Mouse (Mus musculus) CH12.LX (cell line): ENCODE results near the gene Itgad. TPM values are rescaled to one million over a fixed set of nuclear protein-coding genes. Genes with fewer than 3 reads are reported as not detected.

Source experiments
- DNase-seq: peaks from one replicate; pipeline ENCODE4 v3.0.0-alpha.2; 2013; ENCODE audit errors: extremely low read depth
- H3K27ac ChIP-seq: 2 replicates; pipeline ENCODE4 v1.5.1; 2012; ENCODE audit warnings: low read depth, mild to moderate bottlenecking, control low read depth, moderate library complexity; ENCODE audit not compliant: insufficient read depth
- H3K27me3 ChIP-seq: replicated peaks from 2 replicates; pipeline ENCODE3; 2012; ENCODE audit warnings: inconsistent platforms
- H3K36me3 ChIP-seq, 2 experiments: replicated peaks in 1 of 2; 2 replicates each; pipeline versions ENCODE3 to v1.6.1; 2012; ENCODE audit warnings: inconsistent platforms in 1 of 2, low read length in 1 of 2, mild to moderate bottlenecking in 1 of 2, mixed read lengths in 1 of 2, moderate library complexity in 1 of 2; ENCODE audit not compliant: control insufficient read depth in 1 of 2, insufficient read depth in 1 of 2
- H3K4me1 ChIP-seq, 2 experiments: 2 replicates each; pipeline ENCODE4 v1.6.1; 2012; ENCODE audit warnings: inconsistent platforms in 1 of 2, moderate library complexity in 1 of 2; ENCODE audit not compliant: insufficient read depth in 2 of 2, control insufficient read depth in 1 of 2
- H3K4me2 ChIP-seq: 2 replicates; pipeline ENCODE4 v1.6.1; 2012; ENCODE audit warnings: low read depth, mild to moderate bottlenecking, control low read depth; ENCODE audit not compliant: poor library complexity, insufficient read depth, severe bottlenecking
- H3K4me3 ChIP-seq, 3 experiments: fragments of 150-350 bp in 1 of 3; sonication (generic) in 1 of 3; replicated peaks in 1 of 3; 2 replicates each; pipeline versions ENCODE3 to v1.5.1; 2011 to 2012; ENCODE audit warnings: low read depth in 2 of 3, low read length in 2 of 3, mild to moderate bottlenecking in 2 of 3, moderate library complexity in 2 of 3, control low read depth in 1 of 3, improper control_type of control experiment in 1 of 3, inconsistent platforms in 1 of 3, mixed read lengths in 1 of 3; ENCODE audit not compliant: poor library complexity in 1 of 3
- H3K79me2 ChIP-seq: replicated peaks from 2 replicates; pipeline ENCODE4 v1.6.1; 2012; ENCODE audit warnings: mild to moderate bottlenecking, moderate library complexity; ENCODE audit not compliant: control insufficient read depth, poor library complexity, insufficient read depth, severe bottlenecking; ENCODE audit errors: extremely low read depth
- H3K9ac ChIP-seq: 2 replicates; pipeline ENCODE4 v1.6.1; 2012; ENCODE audit warnings: low read depth, mild to moderate bottlenecking, control low read depth, moderate library complexity; ENCODE audit not compliant: insufficient read depth
- H3K9me3 ChIP-seq: replicated peaks from 2 replicates; pipeline ENCODE3; 2012; ENCODE audit warnings: low read length, inconsistent platforms, mixed read lengths
- BHLHE40 ChIP-seq: IDR thresholded peaks from 2 replicates; pipeline ENCODE4 v1.6.1; 2011; ENCODE audit warnings: mild to moderate bottlenecking, low read depth, low read length, improper control_type of control experiment
- CHD1 ChIP-seq: IDR thresholded peaks from 2 replicates; pipeline ENCODE4 v1.6.1; 2012; ENCODE audit warnings: low read depth, low read length, improper control_type of control experiment, inconsistent platforms
- CTCF ChIP-seq, 2 experiments: IDR thresholded peaks in 1 of 2; conservative IDR thresholded peaks in 1 of 2; 2 replicates each; pipeline ENCODE4 v1.5.1; 2011 to 2012; ENCODE audit warnings: low read depth in 2 of 2, low read length in 2 of 2, improper control_type of control experiment in 1 of 2, inconsistent platforms in 1 of 2, mild to moderate bottlenecking in 1 of 2, moderate library complexity in 1 of 2
- EP300 ChIP-seq: IDR thresholded peaks from 2 replicates; pipeline ENCODE4 v1.6.1; 2011; ENCODE audit warnings: low read length, improper control_type of control experiment
- ETS1 ChIP-seq: conservative IDR thresholded peaks from 2 replicates; pipeline ENCODE4 v1.6.1; 2012; ENCODE audit warnings: low read depth, mild to moderate bottlenecking, inconsistent platforms, low read length, improper control_type of control experiment, moderate library complexity
- GABPA ChIP-seq: IDR thresholded peaks from 2 replicates; pipeline ENCODE4 v1.6.1; 2012; ENCODE audit warnings: low read depth, low read length, improper control_type of control experiment, inconsistent platforms; ENCODE audit not compliant: insufficient replicate concordance
- HCFC1 ChIP-seq: IDR thresholded peaks from 2 replicates; pipeline ENCODE4 v1.6.1; 2012; ENCODE audit warnings: low read depth, mild to moderate bottlenecking, inconsistent platforms, low read length, improper control_type of control experiment
- IRF4 ChIP-seq: IDR thresholded peaks from 2 replicates; pipeline ENCODE4 v1.6.1; 2014; ENCODE audit warnings: low read depth, mild to moderate bottlenecking, inconsistent platforms, low read length, improper control_type of control experiment
- JUN ChIP-seq: IDR thresholded peaks from 2 replicates; pipeline ENCODE4 v1.6.1; 2011; ENCODE audit warnings: low read depth, mild to moderate bottlenecking, low read length, improper control_type of control experiment, moderate library complexity; ENCODE audit not compliant: insufficient read depth
- JUND ChIP-seq: conservative IDR thresholded peaks from 2 replicates; pipeline ENCODE4 v1.6.1; 2011; ENCODE audit warnings: low read depth, low read length, improper control_type of control experiment
- MAX ChIP-seq: IDR thresholded peaks from 2 replicates; pipeline ENCODE4 v1.6.1; 2011; ENCODE audit warnings: low read length, improper control_type of control experiment
- NELFE ChIP-seq: IDR thresholded peaks from 2 replicates; pipeline ENCODE4 v1.6.1; 2011; ENCODE audit warnings: low read depth, low read length, improper control_type of control experiment
- NRF1 ChIP-seq: IDR thresholded peaks from 2 replicates; pipeline ENCODE4 v1.6.1; 2014; ENCODE audit warnings: low read depth, mild to moderate bottlenecking, inconsistent platforms, low read length, improper control_type of control experiment, moderate library complexity
- POLR2A ChIP-seq: IDR thresholded peaks from 2 replicates; pipeline ENCODE4 v1.6.1; 2011; ENCODE audit warnings: low read depth, mild to moderate bottlenecking, improper control_type of control experiment, low read length
- POLR2AphosphoS2 ChIP-seq: IDR thresholded peaks from 2 replicates; pipeline ENCODE4 v1.6.1; 2011; ENCODE audit warnings: low read depth, low read length, improper control_type of control experiment
- RAD21 ChIP-seq: IDR thresholded peaks from 2 replicates; pipeline ENCODE4 v1.6.1; 2011; ENCODE audit warnings: low read depth, mild to moderate bottlenecking, low read length, improper control_type of control experiment, moderate library complexity
- RCOR1 ChIP-seq: conservative IDR thresholded peaks from 2 replicates; pipeline ENCODE4 v1.6.1; 2012; ENCODE audit warnings: low read depth, mild to moderate bottlenecking, inconsistent platforms, low read length, improper control_type of control experiment
- SIN3A ChIP-seq: IDR thresholded peaks from 2 replicates; pipeline ENCODE4 v1.6.1; 2012; ENCODE audit warnings: low read length, improper control_type of control experiment, inconsistent platforms
- SMC3 ChIP-seq: IDR thresholded peaks from 2 replicates; pipeline ENCODE4 v1.6.1; 2011; ENCODE audit warnings: low read depth, low read length, improper control_type of control experiment
- TBP ChIP-seq: conservative IDR thresholded peaks from 2 replicates; pipeline ENCODE4 v1.6.1; 2011; ENCODE audit warnings: low read depth, low read length, improper control_type of control experiment
- UBTF ChIP-seq: IDR thresholded peaks from 2 replicates; pipeline ENCODE4 v1.6.1; 2012; ENCODE audit warnings: low read depth, mild to moderate bottlenecking, inconsistent platforms, low read length, improper control_type of control experiment, moderate library complexity
- ZC3H11A ChIP-seq: IDR thresholded peaks from 2 replicates; pipeline ENCODE4 v1.6.1; 2012; ENCODE audit warnings: low read depth, mild to moderate bottlenecking, inconsistent platforms, low read length, improper control_type of control experiment
- ZMIZ1 ChIP-seq: IDR thresholded peaks from 2 replicates; pipeline ENCODE4 v1.6.1; 2012; ENCODE audit warnings: low read depth, mild to moderate bottlenecking, inconsistent platforms, low read length, improper control_type of control experiment
- dilution Hi-C: fragments of 300-500 bp; cut with MboI; formaldehyde crosslinking; loops from 2 replicates; pipeline ENCODE4 v1.14.3; 2020; ENCODE audit warnings: low sequenced_read_pairs; ENCODE audit not compliant: extremely low pct_unique_long_range_greater_than_20kb, extremely low pct_ligation_motif_present
- in situ Hi-C: fragments of 300-500 bp; cut with MboI; formaldehyde crosslinking; loops from 3 replicates; pipeline ENCODE4 v1.14.3; 2019; ENCODE audit warnings: low sequenced_read_pairs, low pct_ligation_motif_present, low pct_unique_long_range_greater_than_20kb, mixed read lengths
- polyA plus RNA-seq: library from polyadenylated mRNA; unstranded; fragments of >175 nt; gene quantifications from 2 replicates; pipeline ENCODE4 v1.2.1, GENCODE M21; 2012; ENCODE audit warnings: low read depth; ENCODE audit not compliant: insufficient read length
- total RNA-seq, 2 experiments: library from RNA; depleted of rRNA; stranded (reverse); fragments of 300-350 nt in 1 of 2; fragments of >200 nt in 1 of 2; gene quantifications; 2 replicates each; pipeline ENCODE4 v1.2.3; 2012 to 2014

Itgad gene
- total and polyA plus RNA-seq, 3 experiments, result not detected

GRCm38 (mm10) chr7:128251946-128252345 lies 97.8 kb downstream of the Itgad start:
- TF ChIP-seq NRF1, result no peak
- TF ChIP-seq CTCF (conservative IDR thresholded peaks at IDR 0.05 in 1 of 2, IDR thresholded peaks at IDR 0.05 in 1 of 2; ENCODE audit: low read depth in 2 of 2, low read length in 2 of 2), result no peak
- TF ChIP-seq SIN3A, result no peak
- no peak for TF ChIP-seq UBTF
- TF ChIP-seq ZMIZ1, result no peak
- TF ChIP-seq ZC3H11A, result no peak
- no peak for TF ChIP-seq NELFE
- TF ChIP-seq ETS1, result no peak
- no peak for TF ChIP-seq GABPA
- TF ChIP-seq RCOR1, result no peak
- TF ChIP-seq POLR2A, result no peak
- no peak for TF ChIP-seq IRF4
- dilution Hi-C loops (no loop called here), in situ Hi-C loops (no loop called here)
- Histone ChIP-seq H3K36me3 (peaks cover 0 to 23% of the 10 kb centered on the region in 2 experiments), H3K4me3 (no peak overlapping the region), H3K9me3 (no peaks in the 10 kb centered on the region), H3K4me1 (no peaks in the 10 kb centered on the region), H3K27ac (no peak overlapping the region), H3K27me3 (no peaks in the 10 kb centered on the region), H3K4me2 (no peak overlapping the region), H3K9ac (no peak overlapping the region), H3K79me2 (no peaks in the 10 kb centered on the region)
- DNase-seq, result no peak

DNA sequence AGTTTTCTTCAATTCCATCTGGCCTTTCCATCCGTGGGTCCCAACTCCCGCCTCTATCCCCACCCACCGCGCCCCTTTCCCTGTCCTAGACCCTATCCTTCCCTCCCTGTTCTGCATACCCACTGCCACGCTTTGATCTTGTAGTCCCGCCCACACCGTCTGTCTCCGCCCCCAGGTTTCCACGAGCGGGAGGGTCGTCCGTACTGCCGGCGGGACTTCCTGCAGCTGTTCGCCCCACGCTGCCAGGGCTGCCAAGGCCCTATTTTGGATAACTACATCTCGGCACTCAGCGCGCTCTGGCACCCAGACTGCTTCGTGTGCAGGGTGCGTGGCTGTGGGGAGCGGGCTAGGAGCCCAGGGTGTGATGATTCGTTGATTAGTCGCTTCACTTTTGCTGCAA lies 98.4 kb downstream of the Itgad start:
- H3K4me2 ChIP-seq, result no peak overlapping the region
- in situ Hi-C loops, result no loop called here
- no peaks in the 10 kb centered on the region for H3K4me1 ChIP-seq
- H3K36me3 ChIP-seq, result peaks cover 0 to 23% of the 10 kb centered on the region in 2 experiments
- no peak overlapping the region for H3K27ac ChIP-seq
- no peaks in the 10 kb centered on the region for H3K27me3 ChIP-seq
- H3K9ac ChIP-seq, result no peak overlapping the region
- no peaks in the 10 kb centered on the region for H3K9me3 ChIP-seq
- TF ChIP-seq GABPA, result no peak
- TF ChIP-seq POLR2AphosphoS2, result no peak
- TF ChIP-seq TBP, result no peak
- no peak for TF ChIP-seq EP300
- TF ChIP-seq MAX, result no peak
- no peak for TF ChIP-seq BHLHE40
- no peak for TF ChIP-seq RCOR1
- TF ChIP-seq ZMIZ1, result no peak
- TF ChIP-seq RAD21, result no peak
- no peak for TF ChIP-seq HCFC1
- TF ChIP-seq CHD1, result no peak
- TF ChIP-seq ZC3H11A, result no peak
- TF ChIP-seq JUND, result no peak
- TF ChIP-seq JUN, result no peak
- no peak for TF ChIP-seq SMC3
- TF ChIP-seq, all 38 proteins: peak for 0
- DNase-seq, result no peak
- Histone ChIP-seq H3K79me2 (no peaks in the 10 kb centered on the region), H3K4me3 (no peak overlapping the region)
- dilution Hi-C loops, result no loop called here
